Mouse (Mus musculus) myocyte (in vitro differentiated cells): ENCODE results near the gene Mtf2.

Experiments used
- CEBPB ChIP-seq: IDR thresholded peaks from 2 replicates; pipeline ENCODE4 v1.6.1; 2011; ENCODE audit warnings: mild to moderate bottlenecking, moderate library complexity; ENCODE audit not compliant: poor library complexity, insufficient read depth, severe bottlenecking
- POLR2A ChIP-seq: IDR thresholded peaks from one replicate; pipeline ENCODE4 v1.6.1; 2011; ENCODE audit warnings: low read depth, mild to moderate bottlenecking, control low read depth, moderate library complexity; ENCODE audit not compliant: insufficient read length
- POLR2AphosphoS2 ChIP-seq: IDR thresholded peaks from one replicate; pipeline ENCODE4 v1.6.1; 2011; ENCODE audit warnings: low read depth, control low read depth; ENCODE audit not compliant: insufficient read length
- TCF12 ChIP-seq: IDR thresholded peaks from one replicate; pipeline ENCODE4 v1.6.1; 2011; ENCODE audit warnings: mild to moderate bottlenecking, control low read depth; ENCODE audit not compliant: poor library complexity, insufficient read depth, severe bottlenecking

DNA sequence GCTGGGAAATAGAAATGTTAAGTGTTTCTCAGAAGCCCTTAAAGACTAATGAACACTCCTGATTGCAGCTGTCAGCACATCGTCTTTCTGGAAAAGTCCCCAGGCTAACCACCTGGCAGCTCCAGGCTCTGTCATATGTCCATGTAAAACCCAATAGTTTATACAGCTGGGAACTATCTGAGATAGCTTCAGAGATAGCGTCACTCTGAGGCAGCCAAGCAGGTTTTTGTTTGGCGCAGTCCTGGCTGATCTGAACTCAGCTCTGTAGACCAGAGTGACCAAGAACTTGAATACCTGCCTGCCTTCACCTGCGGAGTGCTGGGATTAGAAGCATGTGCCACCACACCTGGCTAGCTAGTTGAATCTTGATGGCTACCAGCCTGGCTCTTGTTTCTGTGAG is 37.2 kb upstream of the Mtf2 start:
- TF ChIP-seq CEBPB (no peak), POLR2A (no peak), POLR2AphosphoS2 (no peak), TCF12 (no peak)
